Mouse (Mus musculus): ENCODE results near the gene Wnt5b. TPM values are rescaled to one million over a fixed set of nuclear protein-coding genes. Genes with fewer than 3 reads are reported as not detected.

Wnt5b gene
- polyA plus RNA-seq, 1 experiment from 2014 or later = 6.2 TPM

DNA sequence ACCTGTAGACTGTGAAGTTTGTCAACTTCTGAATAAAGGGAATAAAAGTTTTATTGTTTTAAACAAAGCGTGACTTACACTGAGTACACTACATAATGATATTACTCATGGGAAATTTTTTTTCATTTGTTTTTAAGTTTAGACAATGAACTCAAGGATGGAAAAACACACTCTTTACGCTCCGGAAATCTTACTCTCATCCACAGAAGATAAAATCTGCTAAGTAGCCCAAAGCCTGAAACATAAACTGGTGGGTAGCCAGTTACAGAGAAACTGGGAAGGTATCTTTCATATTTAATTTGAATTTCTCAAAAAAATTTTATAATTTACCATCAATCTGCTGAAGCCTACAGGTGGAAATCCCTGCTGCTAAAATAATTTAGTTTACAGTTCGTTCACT lies 157.7 kb downstream of the Wnt5b start:
- Histone ChIP-seq H3K36me3 (ENCODE audit: control insufficient read depth, insufficient read depth, low read length) (no peaks in the 10 kb centered on the region), H3K27ac (ENCODE audit: low read length) (no peak overlapping the region), H3K4me3 (replicated peaks; ENCODE audit: low read length) (no peak overlapping the region), H3K4me2 (ENCODE audit: low read depth, low read length) (no peak overlapping the region), H3K9me3 (replicated peaks; ENCODE audit: control insufficient read depth, low read length) (no peaks in the 10 kb centered on the region), H3K4me1 (ENCODE audit: control insufficient read depth, insufficient read depth, low read length) (peaks cover 18% of the 10 kb centered on the region), H3K9ac (ENCODE audit: low read length) (no peak overlapping the region), H3K27me3 (ENCODE audit: control insufficient read depth, insufficient read depth, low read length) (no peaks in the 10 kb centered on the region)
- 88% methylated on average over 4 of the region's 4 CpGs for WGBS
- no peak for ATAC-seq (ENCODE audit: insufficient read depth, low FRiP score)

DNA sequence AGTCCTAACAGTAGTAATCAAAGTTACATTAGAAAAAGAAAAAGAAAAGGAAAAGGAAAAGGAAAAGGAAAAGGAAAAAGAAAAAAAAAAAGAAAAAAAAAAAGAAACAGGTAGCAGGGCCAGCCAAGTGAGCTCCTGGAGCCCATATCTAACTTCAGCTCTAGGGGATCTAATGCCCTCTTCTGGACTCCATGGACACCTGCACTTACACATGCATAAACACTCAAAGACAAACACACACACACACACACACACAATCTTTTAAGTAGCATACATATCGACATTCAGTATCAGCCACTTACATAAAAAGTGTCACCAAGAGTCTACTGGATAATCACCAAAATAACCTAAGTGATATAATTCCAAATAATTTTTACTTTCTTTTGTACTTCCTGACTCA lies 158.5 kb downstream of the Wnt5b start:
- no peaks in the 10 kb centered on the region for H3K27me3 ChIP-seq (ENCODE audit: control insufficient read depth, insufficient read depth, low read length)
- no peaks in the 10 kb centered on the region for H3K36me3 ChIP-seq (ENCODE audit: control insufficient read depth, insufficient read depth, low read length)
- H3K9ac ChIP-seq (ENCODE audit: low read length) = no peak overlapping the region
- WGBS = 94% methylated on average over 1 of the region's 1 CpGs
- no peak overlapping the region for H3K4me2 ChIP-seq (ENCODE audit: low read depth, low read length)
- H3K4me1 ChIP-seq (ENCODE audit: control insufficient read depth, insufficient read depth, low read length) = peaks cover 18% of the 10 kb centered on the region
- no peaks in the 10 kb centered on the region for H3K9me3 ChIP-seq (replicated peaks; ENCODE audit: control insufficient read depth, low read length)
- no peak overlapping the region for H3K4me3 ChIP-seq (replicated peaks; ENCODE audit: low read length)
- no peak overlapping the region for H3K27ac ChIP-seq (ENCODE audit: low read length)
- ATAC-seq (ENCODE audit: insufficient read depth, low FRiP score) = no peak

Other genes with a start within 250 kb of the Wnt5b start
- gene Lrtm2, start 213.6 kb downstream of the Wnt5b start, polyA plus RNA-seq (2015; fragmentation: Nextera tagmentation; extraction: Ambion mirVana) = 0.22 and 0.65 TPM in 2 replicates
- 45.5 and 48.9 TPM in 2 replicates for gene Adipor2, start 126.6 kb downstream of the Wnt5b start, polyA plus RNA-seq (2015; fragmentation: Nextera tagmentation; extraction: Ambion mirVana)
- gene Fbxl14, start 64.7 kb downstream of the Wnt5b start, polyA plus RNA-seq (2015; fragmentation: Nextera tagmentation; extraction: Ambion mirVana) = 3.9 and 4.3 TPM in 2 replicates